Mouse (Mus musculus) G1E-ER4 (cell line): Measurements from ENCODE around the gene Tmtc2. TPM values are rescaled to one million over a fixed set of nuclear protein-coding genes. Genes with fewer than 3 reads are reported as not detected.

ENCODE experiments used
- GATA1 ChIP-seq: IDR thresholded peaks from one replicate; pipeline ENCODE4 v1.8.0; 2012; ENCODE audit warnings: low read length, inconsistent platforms
- polyA plus RNA-seq: library from polyadenylated mRNA; stranded (reverse); fragments of >175 nt; gene quantifications from 2 replicates; pipeline ENCODE4 v1.2.3, GENCODE M21; 2012

The Tmtc2 gene
- polyA plus RNA-seq, 1 experiment: 0.45 TPM

DNA sequence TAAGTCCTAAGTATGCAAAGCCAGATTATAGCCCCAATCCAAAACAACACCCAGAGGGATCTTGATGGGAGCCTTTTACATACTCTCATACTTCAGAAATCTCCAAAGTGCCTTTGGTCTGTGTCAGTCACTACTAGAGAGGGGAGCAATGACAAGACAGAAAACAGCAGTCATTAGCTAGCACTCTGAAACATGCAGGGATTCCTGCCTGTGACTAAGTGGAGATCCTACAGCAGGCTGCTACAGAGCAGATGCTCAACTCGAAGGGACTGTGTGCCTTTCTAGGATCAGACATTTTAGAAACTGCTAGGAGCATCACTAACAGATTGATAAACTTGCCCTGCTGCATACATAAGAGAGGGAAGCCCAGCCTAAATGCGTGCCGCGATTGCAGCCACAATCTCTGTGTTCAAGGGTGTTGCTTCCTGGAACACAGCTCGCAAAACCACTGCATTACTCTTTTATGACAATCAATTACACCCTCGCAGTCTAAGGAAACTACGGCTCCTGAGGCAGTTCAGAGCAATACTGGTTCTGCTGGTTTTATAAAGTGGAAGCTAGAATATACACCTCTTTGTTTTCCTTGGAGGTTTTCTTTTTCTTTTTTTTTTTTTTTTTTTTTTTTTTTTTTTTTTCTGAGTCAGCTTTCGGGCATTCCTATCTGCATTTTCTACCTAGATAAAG is 50.7 kb downstream of the Tmtc2 start:
- TF ChIP-seq GATA1: no peak

DNA sequence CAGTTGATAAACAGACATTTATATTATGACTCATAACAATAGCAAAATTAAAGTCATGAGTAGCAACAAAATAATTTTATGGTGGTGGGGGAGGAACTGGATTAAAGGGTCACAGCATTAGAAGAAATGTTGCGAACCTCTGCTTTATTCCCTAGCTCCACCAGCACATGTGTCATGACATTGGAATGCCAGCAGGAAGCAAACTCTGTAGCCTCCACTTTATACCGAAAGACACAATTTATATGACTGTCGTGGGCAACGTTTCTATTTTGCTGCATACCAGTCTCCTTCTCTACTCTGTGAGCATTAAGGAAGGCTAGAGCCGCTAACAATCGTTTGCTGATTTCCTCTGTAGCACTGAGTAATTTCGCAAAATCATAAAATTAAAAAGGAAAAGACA is 51.8 kb downstream of the Tmtc2 start:
- no peak for TF ChIP-seq GATA1

DNA sequence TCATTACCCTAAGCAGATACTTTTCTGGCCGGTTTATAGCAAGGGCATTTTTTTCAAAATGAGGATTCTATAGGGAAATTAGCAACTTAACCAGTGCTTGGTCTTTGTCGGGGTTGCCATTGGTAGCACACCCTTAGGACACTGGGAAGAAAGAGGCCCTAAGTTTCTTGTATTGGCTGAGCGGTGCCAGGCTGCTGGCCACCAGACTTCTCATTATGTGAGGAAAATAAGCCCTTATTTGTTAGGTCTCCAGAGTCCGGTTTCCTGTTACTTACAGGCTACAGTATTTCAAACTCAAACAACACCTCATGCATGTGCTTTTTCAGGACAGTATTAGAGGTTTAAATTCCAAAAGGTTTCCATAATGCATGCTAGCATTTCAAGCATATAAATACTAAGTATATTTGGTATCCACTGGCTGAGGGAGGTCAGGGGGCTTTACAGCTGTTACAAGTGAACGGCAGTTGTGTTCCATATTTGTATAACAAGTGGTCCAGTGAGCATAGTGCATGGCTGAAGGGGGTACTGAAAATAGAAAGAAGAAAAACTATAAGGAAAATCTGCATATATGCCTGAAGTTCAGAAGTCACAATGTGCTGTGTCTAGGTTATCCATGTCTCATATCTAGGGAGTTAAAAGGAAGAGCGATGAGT is 55.0 kb downstream of the Tmtc2 start:
- no peak for TF ChIP-seq GATA1

DNA sequence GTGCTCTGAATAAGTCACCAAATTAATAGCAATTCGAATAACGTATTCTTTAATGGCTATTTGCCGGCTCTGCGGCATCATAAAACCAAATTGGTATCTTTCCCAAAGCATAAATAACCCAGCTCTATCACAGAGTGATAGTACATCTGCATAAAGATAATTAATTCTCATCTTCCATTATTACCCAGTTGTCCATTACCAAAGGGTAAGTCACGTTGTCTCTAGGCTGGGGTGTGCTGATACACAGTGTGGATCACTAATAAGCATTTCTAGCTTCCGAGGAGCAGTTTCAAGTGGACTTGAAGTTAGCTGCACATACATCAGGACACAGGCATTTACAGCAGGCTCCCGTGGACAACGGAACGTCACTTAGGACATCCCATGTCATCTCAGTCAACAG is 56.1 kb downstream of the Tmtc2 start:
- TF ChIP-seq GATA1: no peak

DNA sequence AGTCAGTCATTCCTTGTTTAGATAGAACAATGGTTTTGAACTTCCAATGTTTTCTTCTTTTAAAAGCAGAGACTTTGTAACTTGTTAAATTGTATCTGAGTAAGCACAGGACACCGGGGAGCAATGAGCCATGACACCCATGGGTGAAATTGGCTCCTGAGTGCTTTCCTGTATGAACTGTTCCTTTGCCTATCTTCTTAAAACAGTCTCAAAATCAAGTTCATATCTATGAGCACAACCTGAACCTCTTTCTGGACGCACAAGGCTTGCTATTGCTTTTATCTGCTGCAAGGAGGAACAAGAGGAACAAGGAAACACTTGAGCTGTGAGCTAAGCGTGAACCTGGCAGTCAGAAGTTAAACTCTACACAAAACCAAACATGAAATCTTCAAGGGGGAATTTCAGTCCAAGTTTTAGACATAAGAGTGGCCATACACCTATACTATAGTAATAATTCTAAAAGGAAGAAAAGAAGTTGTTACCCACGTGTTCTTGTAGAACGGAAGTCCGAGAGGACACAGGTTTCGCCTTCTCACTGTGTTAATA is 60.4 kb downstream of the Tmtc2 start:
- TF ChIP-seq GATA1: no peak

DNA sequence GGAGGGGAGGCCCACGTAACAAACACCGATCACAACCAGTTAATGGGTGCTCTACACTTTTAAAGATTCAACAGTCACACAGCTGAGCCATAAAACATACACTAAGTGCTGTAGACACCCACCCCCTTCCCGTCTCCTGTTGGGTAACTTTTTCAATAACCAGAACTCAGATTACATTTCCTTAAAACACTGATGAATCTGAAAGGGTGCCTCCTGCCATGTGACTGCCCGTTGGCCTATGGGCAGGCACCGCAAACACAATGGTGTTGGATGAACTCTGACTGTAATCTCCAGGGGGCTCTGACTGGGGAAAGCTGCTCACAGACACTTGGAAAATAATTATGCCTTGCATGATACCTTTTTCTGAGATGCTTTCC is 64.4 kb downstream of the Tmtc2 start:
- TF ChIP-seq GATA1: no peak

DNA sequence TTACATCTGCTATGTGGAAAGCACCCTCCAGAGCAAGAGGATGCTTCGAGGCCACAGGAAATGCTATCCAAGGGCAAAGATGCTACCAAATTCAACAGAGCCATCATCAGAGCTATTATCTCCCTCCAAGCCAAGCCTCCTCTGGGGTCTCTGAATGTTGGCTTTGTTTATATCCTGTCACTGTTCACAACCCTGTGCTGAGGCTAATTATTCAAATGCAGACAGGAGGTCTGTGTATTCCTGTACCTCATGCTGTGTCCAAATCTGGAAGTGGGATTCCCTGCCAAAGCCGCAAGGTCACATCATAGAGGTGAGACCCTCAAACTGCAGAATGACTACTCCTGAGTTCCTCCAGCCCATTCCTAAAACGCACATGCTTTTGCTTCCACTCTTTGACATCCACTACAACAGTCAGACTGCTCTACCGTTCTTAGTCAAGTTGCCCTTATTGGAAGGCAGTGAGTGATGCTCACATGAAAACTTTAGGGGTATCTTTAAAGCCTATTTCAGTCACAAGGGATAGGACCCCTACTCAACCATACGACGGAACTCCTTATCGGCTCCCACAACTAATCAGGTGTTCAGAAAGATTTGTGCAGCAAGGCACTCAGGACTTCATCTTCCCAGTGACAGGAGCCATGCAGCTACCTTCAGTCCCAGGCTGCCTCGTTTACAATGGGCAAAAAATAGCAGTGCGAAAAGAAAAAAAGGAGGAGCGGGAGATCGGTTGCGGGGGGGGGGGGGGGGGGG is 64.9 kb downstream of the Tmtc2 start:
- TF ChIP-seq GATA1: no peak

DNA sequence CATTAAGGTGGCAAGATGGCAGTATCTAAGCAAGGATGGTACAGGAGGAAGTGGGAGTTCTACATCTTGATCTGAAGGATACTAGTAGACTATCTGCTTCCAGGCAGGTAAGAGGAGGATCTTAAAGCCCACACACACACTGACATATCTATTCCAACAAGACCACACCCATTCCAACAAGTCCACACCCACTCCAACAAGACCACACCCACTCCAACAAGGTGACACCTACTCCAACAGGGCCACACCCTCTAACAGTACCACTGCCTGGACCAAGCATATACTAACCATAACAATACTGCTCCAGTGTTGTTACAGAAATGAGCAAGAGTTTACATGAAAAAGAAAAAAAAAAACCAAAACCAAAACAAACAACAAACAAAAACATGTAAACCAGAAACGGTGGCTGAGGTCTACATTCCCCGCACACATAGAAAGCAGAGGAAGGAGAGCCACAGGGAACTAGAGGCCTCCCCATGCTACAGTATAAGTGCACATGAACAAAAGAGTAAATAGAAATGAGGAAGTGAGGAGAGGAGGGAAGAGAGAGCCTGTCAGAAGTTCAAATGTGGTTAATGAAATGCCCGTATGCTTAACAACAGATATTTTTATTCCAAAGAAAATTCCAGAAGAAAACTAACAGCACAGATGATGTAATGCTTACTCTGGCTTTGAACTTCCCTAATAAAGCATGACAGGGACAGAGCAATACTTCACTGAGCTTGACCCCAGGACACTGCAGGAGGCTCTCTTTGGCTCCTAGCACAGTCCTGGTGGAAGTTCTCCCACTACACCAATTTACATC is 66.1 kb downstream of the Tmtc2 start:
- TF ChIP-seq GATA1: no peak

DNA sequence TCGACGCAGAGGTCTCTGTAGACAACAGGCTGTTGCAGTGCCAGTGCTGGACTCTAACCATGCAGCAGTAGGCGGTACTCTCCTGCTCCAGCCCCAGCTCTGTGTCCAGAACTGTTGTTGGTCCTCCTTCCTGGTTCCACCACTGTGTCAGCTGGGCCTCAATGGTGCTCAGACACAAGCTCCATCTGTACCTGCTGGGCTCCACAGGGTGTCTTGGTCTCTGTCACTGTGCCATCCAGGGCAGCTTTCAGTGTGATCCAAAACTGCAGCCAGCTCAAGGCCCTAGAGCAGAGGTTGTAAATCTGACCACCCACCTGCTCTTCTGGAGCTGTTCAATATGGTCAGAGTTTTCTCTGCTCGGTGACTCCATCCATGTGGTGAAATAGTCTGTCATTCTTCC is 68.2 kb downstream of the Tmtc2 start:
- TF ChIP-seq GATA1: no peak

DNA sequence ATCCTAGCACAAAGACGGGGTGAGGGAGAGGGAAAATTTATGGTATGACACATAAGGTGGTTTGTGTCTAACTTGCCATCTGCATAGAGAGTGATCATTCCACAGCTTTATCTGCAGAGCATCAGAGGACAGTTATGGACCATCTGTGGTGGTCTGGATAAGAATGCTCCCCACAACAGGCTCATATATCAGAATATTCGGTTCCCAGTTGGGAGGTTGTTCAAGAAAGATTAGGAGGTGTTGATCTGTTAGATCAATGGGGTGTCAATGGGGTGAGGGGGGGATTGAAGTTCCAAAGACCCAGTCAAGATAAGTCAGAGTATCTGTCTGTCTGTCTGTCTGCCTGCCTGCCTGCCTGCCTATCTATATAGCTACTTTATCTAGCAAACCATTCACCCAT is 69.8 kb downstream of the Tmtc2 start:
- TF ChIP-seq GATA1: peak; percentile 89

DNA sequence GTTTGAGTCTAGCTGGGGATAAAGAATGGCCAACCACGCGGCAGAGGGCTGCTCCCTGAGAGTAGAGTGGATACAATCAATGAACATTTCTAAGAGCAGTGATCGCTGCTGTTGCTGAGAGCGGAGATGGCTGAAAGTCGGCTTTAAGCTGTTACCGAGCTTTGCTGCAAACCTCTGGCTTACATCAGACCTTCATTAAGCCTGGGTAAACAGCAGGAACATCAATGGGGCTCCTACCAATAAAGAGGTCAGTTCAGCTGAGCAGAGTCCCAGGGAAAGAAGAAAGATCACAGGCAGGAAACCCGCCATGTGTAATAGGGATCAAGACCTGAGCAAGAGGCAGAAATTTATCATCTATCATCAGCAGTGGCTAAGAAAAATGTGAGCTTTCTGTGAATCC is 72.5 kb downstream of the Tmtc2 start:
- TF ChIP-seq GATA1: no peak

DNA sequence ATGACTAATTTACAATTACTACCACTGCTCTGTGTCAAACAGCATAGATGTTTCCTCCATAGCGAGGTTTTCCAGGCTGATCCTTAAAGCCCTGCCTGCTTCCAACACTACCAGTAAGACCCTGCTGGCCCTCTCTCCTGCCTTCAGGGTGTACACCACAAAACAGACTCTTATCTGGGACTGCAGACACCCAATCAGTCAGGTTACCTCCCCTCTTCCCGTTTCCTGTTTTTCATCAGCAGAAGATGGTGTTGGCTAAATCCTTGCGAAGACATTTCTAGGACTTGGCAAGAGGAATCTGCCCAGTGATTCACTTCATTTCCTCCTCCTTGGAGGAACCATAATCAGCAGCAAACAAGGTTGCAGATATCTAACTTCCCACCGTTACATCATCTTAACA is 73.8 kb downstream of the Tmtc2 start:
- TF ChIP-seq GATA1: peak; percentile 58

DNA sequence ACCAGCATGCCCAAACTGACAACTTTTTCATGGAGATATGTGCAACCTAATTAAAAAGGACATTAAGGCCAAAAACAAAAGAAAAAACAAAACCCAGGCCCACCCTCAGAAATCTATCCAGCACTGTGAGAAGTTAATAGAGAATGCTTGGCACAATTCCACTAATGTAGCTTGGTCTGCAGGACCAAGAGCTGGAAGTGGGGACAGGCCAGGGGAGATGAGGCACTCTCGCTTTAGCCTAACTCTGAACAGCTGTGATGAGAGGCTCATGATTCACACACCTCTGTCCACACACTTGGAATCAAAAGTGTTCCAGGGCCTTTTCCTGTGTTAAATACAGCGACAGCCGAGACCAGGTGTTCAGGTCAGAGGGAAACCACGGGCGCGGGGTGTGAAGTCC is 79.0 kb downstream of the Tmtc2 start:
- TF ChIP-seq GATA1: no peak

DNA sequence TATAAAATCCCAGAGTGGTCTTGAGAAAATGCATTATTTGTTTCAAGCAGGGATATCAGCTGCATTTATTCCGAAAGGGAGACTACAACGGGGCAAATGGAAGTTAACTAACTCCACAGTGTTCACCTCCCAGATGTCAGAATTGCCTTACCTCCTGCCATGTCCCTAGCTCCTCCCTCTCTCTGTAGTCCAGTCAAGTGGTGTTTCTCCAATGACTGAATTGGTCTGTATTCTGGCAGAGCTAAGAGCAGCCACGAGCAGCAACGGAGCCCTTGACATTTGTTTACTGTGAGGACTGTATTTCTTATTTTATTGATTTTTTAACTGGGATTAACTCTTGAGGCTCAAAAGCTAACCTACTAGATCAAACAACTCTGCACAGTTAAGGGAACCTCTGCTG is 81.8 kb downstream of the Tmtc2 start:
- no peak for TF ChIP-seq GATA1

DNA sequence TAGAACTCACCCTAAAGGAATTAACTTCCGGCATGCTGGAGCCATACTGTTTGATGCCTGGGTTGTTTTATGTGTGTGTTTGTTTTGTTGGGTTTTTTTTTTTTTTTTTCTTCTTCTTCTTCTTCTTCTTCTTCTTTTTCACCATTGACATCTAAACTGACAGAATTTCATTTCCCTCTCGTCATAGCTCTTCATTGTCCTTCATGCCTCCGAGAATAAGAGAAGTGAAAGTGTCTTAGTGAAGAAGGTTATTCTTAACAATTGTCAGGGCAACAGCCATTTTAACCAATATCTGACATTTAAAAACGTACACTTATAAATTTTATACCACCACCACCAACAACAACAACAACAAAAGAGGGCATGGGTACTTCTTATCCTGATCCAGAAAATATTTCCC is 83.5 kb downstream of the Tmtc2 start:
- TF ChIP-seq GATA1: no peak
